Mouse (Mus musculus): Measurements from ENCODE around the gene Retreg3. TPM values are rescaled to one million over a fixed set of nuclear protein-coding genes. Genes with fewer than 3 reads are reported as not detected.

Retreg3 gene
- polyA plus RNA-seq, 1 experiment from 2014 or later = 14.6 TPM

GRCm38 (mm10) chr11:101094930-101095313, 24.8 kb downstream of the Retreg3 start:
- Histone ChIP-seq H3K27me3 (ENCODE audit: poor library complexity, severe bottlenecking) (no peaks in the 10 kb centered on the region), H3K36me3 (replicated peaks) (peaks cover 75% of the 10 kb centered on the region), H3K4me1 (peaks cover 31% of the 10 kb centered on the region), H3K9me3 (no peaks in the 10 kb centered on the region), H3K27ac (peak overlapping the region; percentile 91), H3K4me3 (peak overlapping the region; percentile 78)
- WGBS = under 1% methylated on average over 18 of the region's 18 CpGs
- DNase-seq (ENCODE audit: extremely low spot score, low spot score) = no peak

DNA sequence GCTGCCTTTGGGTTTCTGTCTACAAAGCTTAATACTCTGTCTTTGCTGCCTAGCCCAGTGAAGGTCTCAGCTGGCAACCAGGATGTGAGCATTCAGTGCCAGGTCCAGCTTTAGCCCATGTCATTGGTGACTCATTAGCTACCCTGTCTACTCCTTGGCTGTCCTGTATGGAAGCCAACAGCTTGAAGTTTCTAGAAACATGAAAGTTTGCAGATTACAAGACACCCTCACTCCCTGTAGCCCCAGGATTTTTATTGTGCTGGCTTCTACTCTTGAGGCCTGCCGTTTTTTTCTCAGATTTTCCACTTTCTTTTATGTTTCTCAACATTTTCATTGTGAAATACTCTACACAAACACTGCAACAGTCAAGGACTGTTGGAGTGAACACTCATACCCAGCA, 29.8 kb downstream of the Retreg3 start:
- no peak overlapping the region for H3K27ac ChIP-seq
- no peak for DNase-seq (ENCODE audit: extremely low spot score, low spot score)
- 90% methylated on average over 1 of the region's 1 CpGs for WGBS
- H3K36me3 ChIP-seq (replicated peaks) = peaks cover 69% of the 10 kb centered on the region
- H3K4me1 ChIP-seq = peaks cover 56% of the 10 kb centered on the region
- H3K4me3 ChIP-seq = no peak overlapping the region
- H3K27me3 ChIP-seq (ENCODE audit: poor library complexity, severe bottlenecking) = no peaks in the 10 kb centered on the region
- no peaks in the 10 kb centered on the region for H3K9me3 ChIP-seq

DNA sequence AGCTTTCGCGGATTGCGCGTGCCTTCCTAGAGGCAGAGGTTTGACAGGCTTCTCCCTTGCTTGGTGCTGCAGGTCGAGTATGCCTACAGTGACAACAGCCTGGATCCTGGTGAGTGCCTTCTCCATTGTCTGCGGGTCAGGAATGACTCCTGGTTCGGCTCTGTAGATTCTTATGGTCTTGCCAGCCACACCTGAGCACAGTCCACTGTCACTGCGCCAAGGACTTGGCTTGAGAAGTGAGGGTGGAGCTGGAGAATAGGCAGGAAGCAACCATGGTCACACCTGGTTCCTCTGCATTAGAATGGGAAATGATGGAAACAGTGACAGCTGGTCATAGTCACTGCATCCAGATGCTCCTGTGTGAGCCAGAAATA, 32.0 kb downstream of the Retreg3 start:
- DNase-seq (ENCODE audit: extremely low spot score, low spot score) = no peak
- Histone ChIP-seq H3K4me1 (peaks cover 54% of the 10 kb centered on the region), H3K4me3 (peak overlapping the region; percentile 93), H3K36me3 (replicated peaks) (peaks cover 66% of the 10 kb centered on the region), H3K27ac (peak overlapping the region; percentile 90), H3K27me3 (ENCODE audit: poor library complexity, severe bottlenecking) (no peaks in the 10 kb centered on the region), H3K9me3 (no peaks in the 10 kb centered on the region)
- WGBS = 9% methylated on average over 8 of the region's 8 CpGs

DNA sequence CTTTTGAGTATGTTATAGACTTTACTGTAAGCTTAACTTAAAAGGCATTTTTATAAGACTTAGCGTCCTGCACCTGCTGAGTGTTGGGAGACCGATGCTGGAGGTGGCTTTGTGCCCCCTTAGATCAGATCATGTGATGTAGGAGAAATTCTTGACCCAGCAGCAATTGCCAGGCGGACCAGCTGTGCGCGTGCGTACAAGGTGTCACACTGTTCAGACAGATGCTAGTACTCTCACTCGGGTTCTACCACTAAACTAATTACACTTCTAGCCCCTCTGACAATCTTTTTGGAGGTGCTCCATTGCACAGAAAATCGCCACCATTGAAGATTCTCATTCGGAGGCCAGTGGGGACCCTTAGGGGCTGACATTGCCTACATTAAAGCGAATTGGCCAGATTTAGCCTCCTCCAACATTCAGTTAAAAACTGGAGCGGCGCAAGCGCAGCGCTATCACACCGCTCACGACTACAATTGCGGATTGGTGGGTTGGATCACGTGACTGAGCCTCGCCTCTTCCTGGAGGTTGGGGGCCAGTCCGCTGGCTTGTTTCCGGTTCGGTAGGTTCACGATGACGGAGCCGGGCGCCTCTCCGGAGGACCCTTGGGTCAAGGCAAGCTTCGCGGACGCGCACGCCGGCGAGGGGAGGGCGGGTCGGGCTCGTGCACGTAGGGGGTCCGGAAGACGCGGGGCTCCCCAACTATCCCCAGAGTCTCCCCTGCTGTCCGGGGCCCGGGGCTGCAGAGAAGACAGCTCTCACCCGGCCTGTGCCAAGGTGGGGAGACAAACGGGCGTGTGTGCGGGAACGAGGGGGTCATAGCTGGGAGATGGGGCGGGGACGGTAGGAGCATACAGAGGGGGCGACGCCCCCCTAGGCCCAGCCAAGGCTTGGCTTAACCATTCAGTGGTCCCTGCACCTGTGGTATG, 32.7 kb downstream of the Retreg3 start, which contains the start of gene Mlx:
Mlx (plus strand) TSS at position 522 of the 926 bp plus-strand sequence.
- H3K9me3 ChIP-seq = no peaks in the 10 kb centered on the region
- H3K27me3 ChIP-seq (ENCODE audit: poor library complexity, severe bottlenecking) = no peaks in the 10 kb centered on the region
- peaks cover 59% of the 10 kb centered on the region for H3K36me3 ChIP-seq (replicated peaks)
- H3K4me3 ChIP-seq = peak within 1 kb of the TSS; percentile 93
- H3K27ac ChIP-seq = peak within 1 kb of the TSS; percentile 90
- WGBS = 2% methylated on average over 52 of the region's 52 CpGs
- peak; percentile 92 for DNase-seq (ENCODE audit: extremely low spot score, low spot score)
- H3K4me1 ChIP-seq = peaks cover 54% of the 10 kb centered on the region

- Histone ChIP-seq H3K27ac (peak overlapping the region; percentile 90), H3K9me3 (no peaks in the 10 kb centered on the region), H3K27me3 (ENCODE audit: poor library complexity, severe bottlenecking) (peaks cover 7% of the 10 kb centered on the region), H3K4me1 (peaks cover 60% of the 10 kb centered on the region), H3K36me3 (replicated peaks) (peaks cover 52% of the 10 kb centered on the region), H3K4me3 (peak overlapping the region; percentile 93)
- DNase-seq (ENCODE audit: extremely low spot score, low spot score) = no peak
- WGBS = 82% methylated on average over 6 of the region's 6 CpGs
Measured at GRCm38 (mm10) chr11:101086323-101086674, 33.4 kb downstream of the Retreg3 start.

DNA sequence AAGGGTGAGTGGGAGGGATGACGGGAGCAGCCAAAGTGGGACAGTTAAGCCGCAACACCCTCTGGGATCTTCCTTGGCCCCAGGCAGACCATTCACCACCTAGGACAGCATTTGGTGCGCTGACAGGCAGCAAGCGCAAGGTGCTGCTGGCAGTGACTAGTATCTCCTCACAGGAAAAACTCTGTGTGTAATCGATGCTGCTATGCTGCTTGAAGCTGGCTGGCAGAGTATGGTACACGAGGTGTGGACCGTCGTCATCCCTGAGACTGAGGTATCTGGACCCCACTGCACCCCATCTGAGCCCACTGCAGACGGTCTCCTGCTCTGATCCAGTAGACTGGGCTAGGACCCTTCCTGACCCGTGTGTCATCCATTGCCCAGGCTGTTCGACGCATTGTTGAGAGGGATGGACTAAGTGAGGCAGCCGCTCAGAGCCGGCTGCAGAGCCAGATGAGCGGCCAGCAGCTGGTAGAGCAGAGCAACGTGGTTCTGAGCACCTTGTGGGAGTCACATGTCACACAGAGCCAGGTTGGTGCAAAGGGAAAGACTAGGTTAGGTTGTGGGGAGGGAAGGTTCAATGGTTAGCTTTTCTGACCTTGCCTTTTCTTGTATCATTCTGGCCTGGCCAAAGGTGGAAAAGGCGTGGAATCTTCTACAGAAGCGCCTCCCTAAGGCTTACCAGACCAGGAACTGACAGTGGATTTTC, 33.9 kb downstream of the Retreg3 start:
- peaks cover 60% of the 10 kb centered on the region for H3K4me1 ChIP-seq
- no peak overlapping the region for H3K27ac ChIP-seq
- peaks cover 47% of the 10 kb centered on the region for H3K36me3 ChIP-seq (replicated peaks)
- H3K27me3 ChIP-seq (ENCODE audit: poor library complexity, severe bottlenecking) = peaks cover 12% of the 10 kb centered on the region
- DNase-seq (ENCODE audit: extremely low spot score, low spot score) = peak; percentile 9
- no peaks in the 10 kb centered on the region for H3K9me3 ChIP-seq
- WGBS = 91% methylated on average over 18 of the region's 18 CpGs
- H3K4me3 ChIP-seq = peak overlapping the region; percentile 93; the same call in 1 of the 2 replicates

GRCm38 (mm10) chr11:101084811-101085210, 34.9 kb downstream of the Retreg3 start:
- Histone ChIP-seq H3K4me3 (no peak overlapping the region), H3K27me3 (ENCODE audit: poor library complexity, severe bottlenecking) (peaks cover 22% of the 10 kb centered on the region), H3K9me3 (no peaks in the 10 kb centered on the region), H3K27ac (no peak overlapping the region), H3K36me3 (replicated peaks) (peaks cover 37% of the 10 kb centered on the region), H3K4me1 (peaks cover 61% of the 10 kb centered on the region)
- 95% methylated on average over 12 of the region's 12 CpGs for WGBS
- peak; percentile 14 for DNase-seq (ENCODE audit: extremely low spot score, low spot score)

DNA sequence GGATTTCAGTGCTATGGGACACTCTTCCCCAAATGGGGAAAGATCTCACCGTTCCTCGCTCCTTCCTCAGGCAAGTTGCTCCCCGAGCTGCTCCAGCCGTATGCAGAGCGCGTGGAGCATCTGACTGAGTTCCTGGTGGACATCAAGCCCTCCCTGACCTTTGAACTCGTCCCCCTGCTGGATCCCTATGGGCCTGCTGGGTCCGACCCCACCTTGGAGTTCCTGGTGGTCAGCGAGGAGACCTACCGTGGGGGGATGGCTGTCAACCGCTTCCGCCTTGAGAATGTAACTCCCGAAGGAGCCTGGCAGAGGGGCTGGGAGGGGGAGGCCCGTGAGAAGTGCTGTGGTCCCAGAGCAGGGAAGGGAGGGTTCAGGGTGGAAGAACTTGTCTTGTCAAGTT, 35.4 kb downstream of the Retreg3 start:
- Histone ChIP-seq H3K27ac (no peak overlapping the region), H3K36me3 (replicated peaks) (peaks cover 31% of the 10 kb centered on the region), H3K4me3 (0 out of 2 replicates have a peak overlapping the region, but pooled peaks have one; percentile 91), H3K4me1 (peaks cover 67% of the 10 kb centered on the region), H3K27me3 (ENCODE audit: poor library complexity, severe bottlenecking) (peaks cover 28% of the 10 kb centered on the region), H3K9me3 (no peaks in the 10 kb centered on the region)
- 84% methylated on average over 14 of the region's 14 CpGs for WGBS
- no peak for DNase-seq (ENCODE audit: extremely low spot score, low spot score)

DNA sequence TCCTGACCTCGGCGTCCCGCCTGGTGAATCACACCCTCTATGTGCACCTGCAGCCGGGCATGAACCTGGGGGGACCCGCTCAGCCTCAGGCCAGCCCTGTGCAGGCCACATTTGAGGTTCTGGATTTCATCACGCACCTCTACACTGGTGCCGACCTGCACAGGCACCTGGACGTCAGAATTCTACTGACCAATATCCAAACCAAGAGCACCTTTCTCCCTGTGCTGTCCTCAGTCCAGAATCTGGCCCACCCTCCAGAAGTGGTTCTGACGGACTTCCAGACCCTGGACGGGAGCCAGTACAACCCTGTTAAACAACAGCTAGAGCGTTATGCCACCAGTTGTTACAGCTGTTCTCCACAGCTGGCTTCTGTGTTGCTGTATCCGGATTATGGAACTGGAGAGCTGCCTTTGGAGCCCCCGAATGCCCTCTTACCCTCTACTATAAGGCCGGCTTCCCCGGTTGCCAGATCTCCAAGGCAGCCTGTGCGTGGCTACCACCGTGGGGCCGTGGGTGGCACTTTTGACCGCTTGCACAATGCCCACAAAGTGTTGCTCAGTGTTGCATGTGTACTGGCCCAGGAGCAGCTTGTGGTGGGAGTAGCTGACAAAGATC, 36.5 kb downstream of the Retreg3 start:
- Histone ChIP-seq H3K27me3 (ENCODE audit: poor library complexity, severe bottlenecking) (peaks cover 38% of the 10 kb centered on the region), H3K4me3 (peak overlapping the region; percentile 91), H3K36me3 (replicated peaks) (peaks cover 23% of the 10 kb centered on the region), H3K4me1 (peaks cover 65% of the 10 kb centered on the region), H3K27ac (peak overlapping the region; percentile 93), H3K9me3 (no peaks in the 10 kb centered on the region)
- 42% methylated on average over 19 of the region's 19 CpGs for WGBS
- no peak for DNase-seq (ENCODE audit: extremely low spot score, low spot score)

GRCm38 (mm10) chr11:101082208-101083082, 37.2 kb downstream of the Retreg3 start, which contains the start of gene Coasy:
Gene Coasy, plus strand, starts transcription at chr11:101082565.
- Histone ChIP-seq H3K36me3 (replicated peaks) (peaks cover 23% of the 10 kb centered on the region), H3K27me3 (ENCODE audit: poor library complexity, severe bottlenecking) (peaks cover 46% of the 10 kb centered on the region), H3K27ac (peak within 1 kb of the TSS; percentile 93), H3K4me3 (peak within 1 kb of the TSS; percentile 91), H3K4me1 (peaks cover 58% of the 10 kb centered on the region), H3K9me3 (no peaks in the 10 kb centered on the region)
- WGBS = under 1% methylated on average over 51 of the region's 51 CpGs
- DNase-seq (ENCODE audit: extremely low spot score, low spot score) = peak; percentile 96

GRCm38 (mm10) chr11:101081659-101082058, 38.0 kb downstream of the Retreg3 start:
- peak overlapping the region; percentile 93; the same call in 1 of the 2 replicates for H3K27ac ChIP-seq

DNA sequence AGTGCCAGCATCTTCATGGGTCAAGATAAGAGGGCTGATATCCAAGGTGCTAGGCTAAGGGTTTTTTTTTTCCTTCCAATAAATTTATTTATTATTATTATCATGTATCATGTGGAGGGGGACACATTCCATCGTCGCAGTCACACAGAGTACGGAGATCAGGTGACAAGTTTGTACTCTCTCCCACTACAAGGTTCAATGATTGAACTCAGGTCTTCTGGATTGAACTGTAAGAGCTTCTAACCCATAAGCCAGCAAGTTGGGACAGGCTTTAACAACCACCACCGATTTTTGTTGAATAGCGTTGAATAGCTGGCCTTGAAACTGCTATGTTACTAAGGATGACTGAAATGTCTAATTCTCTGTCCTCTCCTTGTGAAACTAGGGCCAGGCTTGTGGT, 39.3 kb downstream of the Retreg3 start:
- peaks cover 63% of the 10 kb centered on the region for H3K27me3 ChIP-seq (ENCODE audit: poor library complexity, severe bottlenecking)
- H3K9me3 ChIP-seq = no peaks in the 10 kb centered on the region
- peaks cover 22% of the 10 kb centered on the region for H3K36me3 ChIP-seq (replicated peaks)
- 52% methylated on average over 5 of the region's 5 CpGs for WGBS
- no peak for DNase-seq (ENCODE audit: extremely low spot score, low spot score)
- peaks cover 38% of the 10 kb centered on the region for H3K4me1 ChIP-seq
- no peak overlapping the region for H3K4me3 ChIP-seq
- no peak overlapping the region for H3K27ac ChIP-seq

More at GRCm38 (mm10) chr11:101081659-101082058, 38.0 kb downstream of the Retreg3 start:
- Histone ChIP-seq H3K4me3 (peak overlapping the region; percentile 91), H3K27me3 (ENCODE audit: poor library complexity, severe bottlenecking) (peaks cover 54% of the 10 kb centered on the region), H3K36me3 (replicated peaks) (peaks cover 27% of the 10 kb centered on the region), H3K4me1 (peaks cover 50% of the 10 kb centered on the region), H3K9me3 (no peaks in the 10 kb centered on the region)
- WGBS = 6% methylated on average over 10 of the region's 10 CpGs
- no peak for DNase-seq (ENCODE audit: extremely low spot score, low spot score)
